Mouse (Mus musculus): ENCODE measurements around the gene Asb10. TPM values are rescaled to one million over a fixed set of nuclear protein-coding genes. Genes with fewer than 3 reads are reported as not detected.

Gene Asb10
- total and polyA plus RNA-seq, 3 experiments: 0.12 to 0.32 TPM; not detected in 1

GRCm38 (mm10) chr5:24536511-24536910, 4.3 kb downstream of the Asb10 start:
- no peaks in the 10 kb centered on the region for H3K36me3 ChIP-seq (ENCODE audit: control insufficient read depth in 1 of 2, insufficient read depth in 2 of 2, low read length in 2 of 2)
- H3K27me3 ChIP-seq (ENCODE audit: control insufficient read depth in 1 of 2, insufficient read depth in 2 of 2, low read length in 2 of 2): peaks cover 3% of the 10 kb centered on the region in 2 experiments
- no peaks in the 10 kb centered on the region for H3K79me2 ChIP-seq (ENCODE audit: control insufficient read depth, insufficient read depth, low read length, poor library complexity)
- no peak overlapping the region for H3K27ac ChIP-seq (ENCODE audit: control insufficient read depth, low read depth, low read length)
- no peaks in the 10 kb centered on the region for H3K9me3 ChIP-seq (replicated peaks; ENCODE audit: insufficient read depth, low read length)
- H3K4me3 ChIP-seq (ENCODE audit: control insufficient read depth in 1 of 2, insufficient read depth in 1 of 2, low read depth in 2 of 2, low read length in 2 of 2): no peak overlapping the region
- DNase-seq (ENCODE audit: low read depth, low spot score): no peak
- TF ChIP-seq MAZ (IDR thresholded peaks at IDR 0.05; ENCODE audit: low read depth, low read length) (no peak), CTCF (IDR thresholded peaks at IDR 0.05 in 2 of 3, conservative IDR thresholded peaks at IDR 0.05 in 1 of 3; ENCODE audit: control insufficient read depth in 1 of 3, insufficient read depth in 1 of 3, low read depth in 2 of 3, low read length in 3 of 3, poor library complexity in 1 of 3, severe bottlenecking in 1 of 3) (no peak), SIN3A (IDR thresholded peaks at IDR 0.05; ENCODE audit: low read length) (no peak), TCF12 (IDR thresholded peaks at IDR 0.05; ENCODE audit: low read depth, low read length) (no peak), ZKSCAN1 (IDR thresholded peaks at IDR 0.05; ENCODE audit: low read depth, low read length) (no peak)
- no peak overlapping the region for H3K9ac ChIP-seq (ENCODE audit: control insufficient read depth, low read depth, low read length, poor library complexity, severe bottlenecking)
- peaks cover 0 to 6% of the 10 kb centered on the region in 2 experiments; a peak in 1 of 4 replicates for H3K4me1 ChIP-seq (ENCODE audit: control insufficient read depth in 1 of 2, insufficient read depth in 2 of 2, low read length in 2 of 2)

- peaks cover 0 to 6% of the 10 kb centered on the region in 2 experiments; a peak in 1 of 4 replicates for H3K4me1 ChIP-seq (ENCODE audit: control insufficient read depth in 1 of 2, insufficient read depth in 2 of 2, low read length in 2 of 2)
- no peak overlapping the region for H3K9ac ChIP-seq (ENCODE audit: control insufficient read depth, low read depth, low read length, poor library complexity, severe bottlenecking)
- no peaks in the 10 kb centered on the region for H3K9me3 ChIP-seq (replicated peaks; ENCODE audit: insufficient read depth, low read length)
- no peaks in the 10 kb centered on the region for H3K79me2 ChIP-seq (ENCODE audit: control insufficient read depth, insufficient read depth, low read length, poor library complexity)
- no peak for TF ChIP-seq USF1 (IDR thresholded peaks at IDR 0.05; ENCODE audit: low read depth, low read length)
- TF ChIP-seq UBTF (IDR thresholded peaks at IDR 0.05; ENCODE audit: borderline replicate concordance, insufficient read depth, low read depth, low read length): no peak
- no peak for TF ChIP-seq MXI1 (IDR thresholded peaks at IDR 0.05; ENCODE audit: low read depth, low read length)
- no peak for TF ChIP-seq KAT2A (conservative IDR thresholded peaks at IDR 0.05; ENCODE audit: low read depth, low read length)
- TF ChIP-seq ELF1 (IDR thresholded peaks at IDR 0.05; ENCODE audit: low read depth, low read length): no peak
- TF ChIP-seq RCOR1 (IDR thresholded peaks at IDR 0.05; ENCODE audit: low read depth, low read length): no peak
- no peak for TF ChIP-seq ETS1 (IDR thresholded peaks at IDR 0.05; ENCODE audit: low read depth, low read length)
- no peak for TF ChIP-seq MYB (IDR thresholded peaks at IDR 0.05; ENCODE audit: low read depth, low read length)
- TF ChIP-seq SIN3A (IDR thresholded peaks at IDR 0.05; ENCODE audit: low read length): no peak
- TF ChIP-seq E2F4 (IDR thresholded peaks at IDR 0.05; ENCODE audit: borderline replicate concordance, low read depth, low read length): no peak
- no peak for TF ChIP-seq CHD1 (IDR thresholded peaks at IDR 0.05; ENCODE audit: low read depth, low read length)
- TF ChIP-seq POLR2AphosphoS5 (IDR thresholded peaks at IDR 0.05; ENCODE audit: borderline replicate concordance, low read depth, low read length): no peak
- H3K36me3 ChIP-seq (ENCODE audit: control insufficient read depth in 1 of 2, insufficient read depth in 2 of 2, low read length in 2 of 2): no peaks in the 10 kb centered on the region
- no peak overlapping the region for H3K4me3 ChIP-seq (ENCODE audit: control insufficient read depth in 1 of 2, insufficient read depth in 1 of 2, low read depth in 2 of 2, low read length in 2 of 2)
- no peak for DNase-seq (ENCODE audit: low read depth, low spot score)
- no peak overlapping the region for H3K27ac ChIP-seq (ENCODE audit: control insufficient read depth, low read depth, low read length)
- H3K27me3 ChIP-seq (ENCODE audit: control insufficient read depth in 1 of 2, insufficient read depth in 2 of 2, low read length in 2 of 2): peaks cover 3 to 6% of the 10 kb centered on the region in 2 experiments
Measured at GRCm38 (mm10) chr5:24535731-24536130, 5.0 kb downstream of the Asb10 start.
